Mouse (Mus musculus): ENCODE measurements at regions not wholly inside any gene's neighbourhood (a gene's known extent, or its start where the extent isn't known, plus 50 kb on each side); places are given as distances from the start of the nearest gene placed in this dataset.

DNA sequence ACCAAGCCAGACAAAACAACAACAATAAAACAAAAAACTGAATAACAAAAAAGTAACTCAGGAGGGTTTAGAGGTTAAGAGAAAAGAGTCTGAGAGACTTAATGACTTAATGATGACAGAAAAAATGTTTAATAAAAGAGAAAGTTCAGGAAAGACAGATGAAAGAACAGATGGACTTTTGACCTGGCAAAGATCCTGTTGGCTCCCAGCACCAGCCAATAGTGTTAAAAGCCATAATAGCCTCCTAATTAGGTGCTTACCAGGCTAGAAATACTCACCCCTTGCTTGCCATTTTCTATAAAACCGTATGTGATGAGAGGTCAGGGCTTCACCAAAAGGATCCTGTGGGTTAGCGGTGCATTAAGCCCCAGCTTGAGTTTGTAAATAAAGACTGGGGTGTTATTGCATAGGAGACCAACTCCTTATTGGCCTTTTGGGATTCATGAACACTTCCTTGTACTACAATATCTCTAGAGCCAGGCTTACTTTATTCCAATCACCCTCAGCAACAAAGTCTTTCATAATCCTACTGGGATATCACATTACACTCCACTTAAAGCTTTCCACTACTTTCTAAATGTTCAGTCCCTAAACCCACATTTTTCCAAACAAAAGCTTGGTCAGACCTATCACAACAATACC is 282.1 kb upstream of the Rasa1 start:
- no peak for TF ChIP-seq POLR2A (IDR thresholded peaks at IDR 0.05; ENCODE audit: borderline replicate concordance, insufficient read depth, low read length)
- no peak for TF ChIP-seq CTCF (IDR thresholded peaks at IDR 0.05; ENCODE audit: borderline replicate concordance, insufficient read depth, low read depth, low read length)

DNA sequence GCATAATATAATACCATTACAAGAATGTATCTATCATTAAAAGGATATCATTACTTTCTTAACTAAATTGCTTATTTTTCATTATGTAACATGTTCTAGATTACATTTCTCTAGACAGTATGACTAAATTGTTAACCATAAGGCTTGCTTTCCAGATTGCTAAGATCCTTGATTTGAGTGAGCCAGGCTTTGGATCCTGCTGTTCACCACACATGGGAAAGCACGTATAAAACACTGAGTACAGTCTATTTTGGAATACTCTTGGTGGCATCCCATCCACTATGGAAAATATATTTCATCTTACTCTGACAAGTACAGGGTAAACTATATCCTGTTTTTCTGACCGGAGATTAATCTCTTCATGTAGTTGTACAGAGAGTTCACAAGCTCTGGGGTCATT is 268.9 kb upstream of the Rasa1 start:
- WGBS = 70% methylated on average over 2 of the region's 2 CpGs
- H3K27me3 ChIP-seq (ENCODE audit: control insufficient read depth, insufficient read depth, low read length) = no peaks in the 10 kb centered on the region
- no peak for DNase-seq
- no peak for TF ChIP-seq CTCF (IDR thresholded peaks at IDR 0.05; ENCODE audit: borderline replicate concordance, insufficient read depth, low read depth, low read length)
- TF ChIP-seq POLR2A (IDR thresholded peaks at IDR 0.05; ENCODE audit: borderline replicate concordance, insufficient read depth, low read length) = no peak
- H3K4me3 ChIP-seq (replicated peaks; ENCODE audit: insufficient read depth, low read depth, low read length) = no peak overlapping the region
- no peaks in the 10 kb centered on the region for H3K4me1 ChIP-seq (ENCODE audit: control insufficient read depth, insufficient read depth, low read length)
- H3K27ac ChIP-seq (ENCODE audit: insufficient read depth, low read length) = no peak overlapping the region

More for the DNA sequence above, 282.1 kb upstream of the Rasa1 start:
- peak in 1 of 2 experiments; percentile 7 for DNase-seq
- no peaks in the 10 kb centered on the region for H3K4me1 ChIP-seq (ENCODE audit: control insufficient read depth, insufficient read depth, low read length)
- no peaks in the 10 kb centered on the region for H3K27me3 ChIP-seq (ENCODE audit: control insufficient read depth, insufficient read depth, low read length)
- H3K27ac ChIP-seq (ENCODE audit: insufficient read depth, low read length) = no peak overlapping the region
- H3K4me3 ChIP-seq (replicated peaks; ENCODE audit: insufficient read depth, low read depth, low read length) = no peak overlapping the region
- WGBS = 14% methylated on average over 2 of the region's 2 CpGs

DNA sequence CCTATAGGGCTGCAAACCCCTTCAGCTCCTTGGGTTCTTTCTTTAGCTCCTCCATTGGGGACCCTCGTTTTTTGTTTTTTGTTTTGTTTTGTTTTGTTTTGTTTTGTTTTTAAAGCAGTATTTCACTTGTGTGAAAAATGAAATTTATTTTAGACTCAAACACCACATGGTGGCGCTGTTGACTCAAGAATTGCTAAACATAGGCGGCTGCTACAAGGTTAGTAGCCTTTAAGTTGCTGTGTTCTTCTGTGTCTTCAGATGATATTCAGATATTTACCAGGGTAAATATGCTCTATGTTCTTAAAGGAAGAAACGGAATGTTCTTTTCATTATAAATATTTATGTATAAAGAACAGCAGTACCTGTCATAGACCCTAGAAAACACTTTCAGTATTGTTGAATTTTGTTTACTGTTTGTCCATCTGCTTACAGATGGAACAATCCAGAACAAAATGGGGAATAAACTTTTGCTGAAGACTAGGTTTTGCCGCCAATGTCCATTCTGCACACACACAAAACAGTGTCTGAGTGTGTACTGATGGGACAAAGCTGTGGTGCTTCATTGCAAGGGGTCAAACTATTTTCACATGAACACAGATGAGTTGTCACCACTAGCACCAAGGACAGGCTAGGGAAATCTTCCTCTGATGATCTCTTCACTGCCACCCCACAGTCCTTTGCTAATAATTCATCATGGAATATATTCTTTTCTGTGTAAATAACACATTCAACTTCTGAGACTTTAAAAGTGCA is 267.3 kb upstream of the Rasa1 start:
- DNase-seq = peak; percentile 22 to 24
- 11% methylated on average over 5 of the region's 5 CpGs for WGBS
- Histone ChIP-seq H3K27me3 (ENCODE audit: control insufficient read depth, insufficient read depth, low read length) (no peaks in the 10 kb centered on the region), H3K4me3 (replicated peaks; ENCODE audit: insufficient read depth, low read depth, low read length) (no peak overlapping the region), H3K4me1 (ENCODE audit: control insufficient read depth, insufficient read depth, low read length) (no peaks in the 10 kb centered on the region), H3K27ac (ENCODE audit: insufficient read depth, low read length) (no peak overlapping the region)
- TF ChIP-seq CTCF (IDR thresholded peaks at IDR 0.05; ENCODE audit: borderline replicate concordance, insufficient read depth, low read depth, low read length) = no peak; the same call in 1 of the 2 replicates
- no peak for TF ChIP-seq POLR2A (IDR thresholded peaks at IDR 0.05; ENCODE audit: borderline replicate concordance, insufficient read depth, low read length)

DNA sequence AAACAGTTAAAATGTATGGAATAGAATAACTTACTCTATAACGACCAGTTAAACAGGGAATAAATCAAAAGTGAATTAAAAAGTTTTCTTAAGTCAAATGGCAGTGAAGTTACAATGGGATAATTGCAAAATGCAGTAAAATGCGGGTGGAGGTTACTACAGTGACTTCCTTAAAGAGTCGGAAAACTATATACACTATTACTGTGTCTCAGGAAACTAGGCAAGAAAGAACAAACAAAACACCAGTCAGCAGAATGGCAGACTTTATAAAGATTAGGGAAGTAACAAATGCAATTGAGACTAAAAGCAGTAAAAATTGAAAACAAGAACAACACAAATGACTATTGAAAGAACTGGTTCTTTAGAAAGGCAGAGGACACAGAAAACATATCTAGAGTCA is 264.1 kb upstream of the Rasa1 start:
- TF ChIP-seq POLR2A (IDR thresholded peaks at IDR 0.05; ENCODE audit: borderline replicate concordance, insufficient read depth, low read length) = no peak
- TF ChIP-seq CTCF (IDR thresholded peaks at IDR 0.05; ENCODE audit: borderline replicate concordance, insufficient read depth, low read depth, low read length) = no peak
- H3K4me3 ChIP-seq (replicated peaks; ENCODE audit: insufficient read depth, low read depth, low read length) = no peak overlapping the region
- H3K4me1 ChIP-seq (ENCODE audit: control insufficient read depth, insufficient read depth, low read length) = no peaks in the 10 kb centered on the region
- no peak overlapping the region for H3K27ac ChIP-seq (ENCODE audit: insufficient read depth, low read length)
- DNase-seq = no peak
- WGBS = 82% methylated on average over 3 of the region's 3 CpGs
- no peaks in the 10 kb centered on the region for H3K27me3 ChIP-seq (ENCODE audit: control insufficient read depth, insufficient read depth, low read length)

DNA sequence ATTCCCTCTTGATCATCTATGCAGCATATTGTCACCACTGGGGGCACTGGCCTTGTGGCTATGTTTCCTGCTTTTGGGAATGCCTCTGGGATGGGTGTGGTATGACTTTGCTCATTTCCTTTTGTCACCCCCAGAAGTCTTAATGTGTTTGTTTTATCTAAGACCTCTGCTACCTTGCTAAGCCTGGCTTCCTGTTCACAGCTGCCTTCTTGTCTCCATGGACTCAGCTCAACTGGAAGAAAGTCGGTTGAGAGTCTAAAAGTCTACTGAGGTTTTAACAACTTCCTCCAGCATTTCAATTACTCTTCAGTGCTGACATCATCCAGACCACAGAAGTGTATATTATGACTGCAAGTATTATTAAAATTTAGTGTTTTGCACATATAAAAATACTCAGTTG is 220.7 kb upstream of the Rasa1 start:
- Histone ChIP-seq H3K27me3 (ENCODE audit: control insufficient read depth, insufficient read depth, low read length) (no peaks in the 10 kb centered on the region), H3K4me1 (ENCODE audit: control insufficient read depth, insufficient read depth, low read length) (no peaks in the 10 kb centered on the region), H3K27ac (ENCODE audit: insufficient read depth, low read length) (no peak overlapping the region), H3K4me3 (replicated peaks; ENCODE audit: insufficient read depth, low read depth, low read length) (no peak overlapping the region)
- 78% methylated on average over 1 of the region's 1 CpGs for WGBS
- no peak for DNase-seq
- no peak for TF ChIP-seq CTCF (IDR thresholded peaks at IDR 0.05; ENCODE audit: borderline replicate concordance, insufficient read depth, low read depth, low read length)
- TF ChIP-seq POLR2A (IDR thresholded peaks at IDR 0.05; ENCODE audit: borderline replicate concordance, insufficient read depth, low read length) = no peak

DNA sequence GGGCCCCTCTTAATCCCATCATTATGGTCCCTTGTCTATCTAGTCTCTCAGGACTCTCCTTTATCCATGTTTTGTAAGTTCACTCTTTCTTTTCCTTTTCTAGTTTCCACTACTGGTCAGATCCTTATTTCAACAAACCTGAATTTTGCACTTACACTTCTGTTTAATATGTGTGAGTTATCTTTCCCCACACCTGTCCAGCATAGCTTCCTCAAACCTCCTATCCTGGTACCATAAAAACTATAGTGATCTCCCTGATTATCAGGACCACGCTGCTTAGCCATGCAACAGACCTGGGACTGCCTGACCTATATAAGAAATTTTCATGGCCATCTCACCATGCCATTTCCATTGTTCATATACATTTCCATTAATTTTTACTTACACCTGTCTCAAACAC is 219.6 kb upstream of the Rasa1 start:
- Histone ChIP-seq H3K4me3 (replicated peaks; ENCODE audit: insufficient read depth, low read depth, low read length) (no peak overlapping the region), H3K27me3 (ENCODE audit: control insufficient read depth, insufficient read depth, low read length) (no peaks in the 10 kb centered on the region), H3K4me1 (ENCODE audit: control insufficient read depth, insufficient read depth, low read length) (no peaks in the 10 kb centered on the region), H3K27ac (ENCODE audit: insufficient read depth, low read length) (no peak overlapping the region)
- DNase-seq = no peak
- TF ChIP-seq POLR2A (IDR thresholded peaks at IDR 0.05; ENCODE audit: borderline replicate concordance, insufficient read depth, low read length) = no peak
- TF ChIP-seq CTCF (IDR thresholded peaks at IDR 0.05; ENCODE audit: borderline replicate concordance, insufficient read depth, low read depth, low read length) = no peak
- 87% methylated on average over 1 of the region's 1 CpGs for WGBS

DNA sequence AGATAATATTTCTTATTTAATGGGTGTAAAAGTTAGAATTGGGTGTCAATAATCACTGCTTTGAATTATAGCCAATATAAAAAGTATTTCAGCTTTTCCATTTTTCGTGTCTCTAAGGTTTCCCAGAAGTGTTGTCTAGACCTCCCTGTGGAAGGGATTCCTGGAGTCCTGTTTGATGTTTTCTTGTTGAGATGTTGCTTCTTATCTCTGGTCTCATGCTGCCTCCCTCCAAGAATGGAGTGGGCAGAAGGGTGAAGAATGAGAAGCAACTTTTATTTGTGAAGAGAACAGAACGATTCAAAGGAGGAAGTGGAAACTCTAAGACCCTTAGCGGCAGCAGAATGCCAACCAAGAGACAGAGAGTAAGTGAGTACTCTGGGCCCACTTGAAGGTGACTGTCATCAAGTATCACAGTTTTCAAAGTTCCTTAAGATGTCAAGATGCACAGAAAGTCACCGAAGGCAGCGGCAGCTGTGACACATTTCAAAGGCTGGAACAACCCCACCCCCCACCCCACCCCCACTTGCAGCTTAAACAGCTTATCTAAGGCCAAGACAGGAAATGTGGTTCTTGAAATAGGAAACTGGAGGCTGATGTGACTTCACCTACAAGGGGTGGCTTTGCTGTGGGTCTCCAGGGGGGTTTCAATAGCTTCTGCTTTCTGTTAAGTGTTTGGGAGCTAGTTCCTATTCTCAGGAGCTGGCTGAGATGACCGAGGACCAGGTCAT is 218.6 kb upstream of the Rasa1 start:
- 74% methylated on average over 6 of the region's 6 CpGs for WGBS

More for the DNA sequence above, 218.6 kb upstream of the Rasa1 start:
- no peak for DNase-seq
- no peak overlapping the region for H3K4me3 ChIP-seq (replicated peaks; ENCODE audit: insufficient read depth, low read depth, low read length)
- H3K4me1 ChIP-seq (ENCODE audit: control insufficient read depth, insufficient read depth, low read length) = no peaks in the 10 kb centered on the region
- no peaks in the 10 kb centered on the region for H3K27me3 ChIP-seq (ENCODE audit: control insufficient read depth, insufficient read depth, low read length)
- TF ChIP-seq POLR2A (IDR thresholded peaks at IDR 0.05; ENCODE audit: borderline replicate concordance, insufficient read depth, low read length) (no peak), CTCF (IDR thresholded peaks at IDR 0.05; ENCODE audit: borderline replicate concordance, insufficient read depth, low read depth, low read length) (no peak)
- no peak overlapping the region for H3K27ac ChIP-seq (ENCODE audit: insufficient read depth, low read length)

All from cerebellum, adult 2 months (tissue).